Mouse (Mus musculus): ENCODE measurements at regions not wholly inside any gene's neighbourhood (a gene's known extent, or its start where the extent isn't known, plus 50 kb on each side); places are given as distances from the start of the nearest gene placed in this dataset.

GRCm38 (mm10) chr15:51472049-51472448 is 2412.7 kb upstream of the Gm7489 start:
- TF ChIP-seq CTCF (IDR thresholded peaks at IDR 0.05; ENCODE audit: low read depth, low read length) (no peak), TAL1 (conservative IDR thresholded peaks at IDR 0.05; ENCODE audit: low read depth, low read length) (no peak)
